Mouse (Mus musculus) thymus, adult 2 months (tissue): ENCODE data around the gene Ints11.

Experiments
- CTCF ChIP-seq: fragments of 200-500 bp; IDR thresholded peaks from 2 replicates; pipeline ENCODE4 v1.5.1; 2012; ENCODE audit warnings: mild to moderate bottlenecking, control low read depth, low read length, moderate library complexity, borderline replicate concordance; ENCODE audit not compliant: control insufficient read depth, poor library complexity, insufficient read depth; ENCODE audit errors: extremely low read depth
- POLR2A ChIP-seq: fragments of 200-500 bp; IDR thresholded peaks from 2 replicates; pipeline ENCODE4 v1.6.1; 2012; ENCODE audit warnings: mild to moderate bottlenecking, low read length, control low read depth, moderate library complexity; ENCODE audit not compliant: control insufficient read depth, poor library complexity, insufficient read depth; ENCODE audit errors: extremely low read depth

DNA sequence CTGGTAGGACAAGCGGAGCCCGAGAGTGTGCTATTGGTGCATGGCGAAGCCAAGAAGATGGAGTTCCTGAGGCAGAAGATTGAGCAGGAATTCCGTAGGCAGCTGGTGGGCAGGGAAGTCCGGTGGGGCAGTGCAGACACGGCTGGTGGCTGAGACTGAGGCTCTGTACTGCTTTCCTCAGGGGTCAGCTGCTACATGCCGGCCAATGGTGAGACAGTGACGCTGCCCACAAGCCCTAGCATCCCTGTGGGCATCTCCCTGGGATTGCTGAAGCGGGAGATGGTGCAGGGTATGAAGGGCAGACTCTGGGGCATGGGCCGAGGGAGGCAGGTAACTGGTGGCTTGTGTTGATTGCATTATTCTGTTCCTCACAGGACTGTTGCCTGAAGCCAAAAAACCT lies 18.3 kb downstream of the Ints11 start:
- TF ChIP-seq POLR2A: no peak
- TF ChIP-seq CTCF: no peak
